Mouse (Mus musculus) kidney, embryonic 15.5 days (tissue): ENCODE data around the gene Trub1. TPM values are rescaled to one million over a fixed set of nuclear protein-coding genes. Genes with fewer than 3 reads are reported as not detected.

Source experiments
- ATAC-seq: fragments of 200-750 bp; cut with Nextera tagmentation; replicated peaks from 2 replicates; pipeline ENCODE4 v1.8.0; 2017; ENCODE audit warnings: moderate TSS enrichment; ENCODE audit not compliant: low FRiP score
- H3K27ac ChIP-seq: fragments of 300-500 bp; sonication (generic); 2 replicates; pipeline ENCODE4 v1.5.1; 2015; ENCODE audit warnings: mild to moderate bottlenecking, inconsistent platforms
- H3K27me3 ChIP-seq: fragments of 300-500 bp; sonication (generic); 2 replicates; pipeline ENCODE4 v1.6.1; 2015; ENCODE audit warnings: inconsistent platforms
- H3K36me3 ChIP-seq: fragments of 300-500 bp; sonication (generic); 2 replicates; pipeline ENCODE4 v1.6.1; 2015; ENCODE audit warnings: inconsistent platforms
- H3K4me1 ChIP-seq: fragments of 300-500 bp; sonication (generic); 2 replicates; pipeline ENCODE4 v1.6.1; 2015; ENCODE audit warnings: inconsistent platforms
- H3K4me2 ChIP-seq: fragments of 300-500 bp; sonication (generic); 2 replicates; pipeline ENCODE4 v1.6.1; 2015; ENCODE audit warnings: moderate library complexity, mild to moderate bottlenecking, inconsistent platforms
- H3K4me3 ChIP-seq: fragments of 300-500 bp; sonication (generic); replicated peaks from 2 replicates; pipeline ENCODE4 v1.5.1; 2015; ENCODE audit warnings: mild to moderate bottlenecking, inconsistent platforms
- H3K9ac ChIP-seq: fragments of 300-500 bp; sonication (generic); 2 replicates; pipeline ENCODE4 v1.6.1; 2015; ENCODE audit warnings: mild to moderate bottlenecking, inconsistent platforms
- H3K9me3 ChIP-seq: fragments of 300-500 bp; sonication (generic); replicated peaks from 2 replicates; pipeline ENCODE4 v1.6.1; 2016; ENCODE audit warnings: inconsistent platforms
- WGBS: fragments of 180-500 bp; shearing (Covaris S2); methylation state at CpG from one replicate; pipeline ENCODE4 v1.1.7; 2015; ENCODE audit warnings: mixed read lengths; 5-methylcytosine and 5-hydroxymethylcytosine counted together
- polyA plus RNA-seq: library from polyadenylated mRNA; unstranded; fragments of >200 nt; fragmentation: Nextera tagmentation; extraction: Ambion mirVana; gene quantifications from 2 replicates; pipeline ENCODE4 v1.2.1, GENCODE M21; 2015

Gene Trub1
- polyA plus RNA-seq, 1 experiment from 2014 or later: 28.2 TPM

GRCm38 (mm10) chr19:57505048-57505932, 52.6 kb downstream of the Trub1 start:
- Histone ChIP-seq H3K9me3 (no peaks in the 10 kb centered on the region), H3K9ac (no peak overlapping the region), H3K4me1 (peaks cover 36% of the 10 kb centered on the region), H3K4me3 (no peak overlapping the region), H3K27ac (no peak overlapping the region), H3K4me2 (no peak overlapping the region), H3K27me3 (no peaks in the 10 kb centered on the region), H3K36me3 (no peaks in the 10 kb centered on the region)
- ATAC-seq: no peak
- 82% methylated on average over 25 of the region's 25 CpGs for WGBS

- Histone ChIP-seq H3K36me3 (no peaks in the 10 kb centered on the region), H3K9me3 (no peaks in the 10 kb centered on the region), H3K4me1 (peaks cover 47% of the 10 kb centered on the region), H3K4me2 (no peak overlapping the region), H3K27ac (peak overlapping the region; percentile 45), H3K9ac (no peak overlapping the region), H3K4me3 (no peak overlapping the region), H3K27me3 (no peaks in the 10 kb centered on the region)
- no peak for ATAC-seq
- WGBS: 26% methylated on average over 5 of the region's 5 CpGs
These were observed 53.9 kb downstream of the Trub1 start for GRCm38 (mm10) chr19:57506591-57506990.

- Histone ChIP-seq H3K27me3 (no peaks in the 10 kb centered on the region), H3K4me1 (peaks cover 43% of the 10 kb centered on the region), H3K4me2 (no peak overlapping the region), H3K4me3 (no peak overlapping the region), H3K27ac (peak overlapping the region; percentile 37; the same call in 1 of the 2 replicates), H3K9ac (no peak overlapping the region), H3K9me3 (no peaks in the 10 kb centered on the region), H3K36me3 (no peaks in the 10 kb centered on the region)
- WGBS: 56% methylated on average over 11 of the region's 11 CpGs
- ATAC-seq: peak; percentile 66; the same call in 1 of the 2 replicates
These were observed 55.6 kb downstream of the Trub1 start for GRCm38 (mm10) chr19:57508261-57508788.

- peak overlapping the region; percentile 68 for H3K27ac ChIP-seq
- H3K9me3 ChIP-seq: no peaks in the 10 kb centered on the region
- peaks cover 40% of the 10 kb centered on the region for H3K4me1 ChIP-seq
- H3K4me3 ChIP-seq: no peak overlapping the region
- no peaks in the 10 kb centered on the region for H3K27me3 ChIP-seq
- H3K4me2 ChIP-seq: 0 out of 2 replicates have a peak overlapping the region, but pooled peaks have one; percentile 10
- ATAC-seq: peak; percentile 52; the same call in 1 of the 2 replicates
- no peaks in the 10 kb centered on the region for H3K36me3 ChIP-seq
- 48% methylated on average over 14 of the region's 14 CpGs for WGBS
- no peak overlapping the region for H3K9ac ChIP-seq
These were observed 57.1 kb downstream of the Trub1 start for GRCm38 (mm10) chr19:57509758-57510319.

GRCm38 (mm10) chr19:57510836-57511235, 58.1 kb downstream of the Trub1 start:
- no peak overlapping the region for H3K4me3 ChIP-seq
- no peak overlapping the region for H3K4me2 ChIP-seq
- peaks cover 37% of the 10 kb centered on the region for H3K4me1 ChIP-seq
- H3K27me3 ChIP-seq: no peaks in the 10 kb centered on the region
- no peak for ATAC-seq
- H3K27ac ChIP-seq: peak overlapping the region; percentile 68
- 86% methylated on average over 11 of the region's 11 CpGs for WGBS
- no peak overlapping the region for H3K9ac ChIP-seq
- H3K36me3 ChIP-seq: no peaks in the 10 kb centered on the region
- H3K9me3 ChIP-seq: no peaks in the 10 kb centered on the region

GRCm38 (mm10) chr19:57513123-57513522, 60.4 kb downstream of the Trub1 start:
- Histone ChIP-seq H3K9me3 (no peaks in the 10 kb centered on the region), H3K4me1 (peaks cover 25% of the 10 kb centered on the region), H3K4me3 (no peak overlapping the region), H3K4me2 (no peak overlapping the region), H3K27ac (no peak overlapping the region), H3K27me3 (no peaks in the 10 kb centered on the region), H3K36me3 (no peaks in the 10 kb centered on the region), H3K9ac (no peak overlapping the region)
- WGBS: 83% methylated on average over 9 of the region's 9 CpGs
- no peak for ATAC-seq

GRCm38 (mm10) chr19:57521721-57522120, 69.0 kb downstream of the Trub1 start:
- H3K27ac ChIP-seq: no peak overlapping the region
- no peak overlapping the region for H3K4me2 ChIP-seq
- no peak for ATAC-seq
- no peaks in the 10 kb centered on the region for H3K27me3 ChIP-seq
- no peaks in the 10 kb centered on the region for H3K36me3 ChIP-seq
- peaks cover 6% of the 10 kb centered on the region; the same call in 1 of the 2 replicates for H3K4me1 ChIP-seq
- H3K9ac ChIP-seq: no peak overlapping the region
- H3K9me3 ChIP-seq: no peaks in the 10 kb centered on the region
- H3K4me3 ChIP-seq: no peak overlapping the region

- Histone ChIP-seq H3K9ac (no peak overlapping the region), H3K4me2 (no peak overlapping the region), H3K27me3 (no peaks in the 10 kb centered on the region), H3K9me3 (no peaks in the 10 kb centered on the region), H3K4me1 (peaks cover 8% of the 10 kb centered on the region; the same call in 1 of the 2 replicates), H3K36me3 (no peaks in the 10 kb centered on the region), H3K4me3 (no peak overlapping the region), H3K27ac (no peak overlapping the region)
- ATAC-seq: no peak
- WGBS: 60% methylated on average over 17 of the region's 17 CpGs
These were observed 70.7 kb downstream of the Trub1 start for GRCm38 (mm10) chr19:57523363-57523762.

GRCm38 (mm10) chr19:57525693-57526092, 73.0 kb downstream of the Trub1 start:
- Histone ChIP-seq H3K4me3 (no peak overlapping the region), H3K36me3 (no peaks in the 10 kb centered on the region), H3K4me2 (no peak overlapping the region), H3K9ac (no peak overlapping the region), H3K4me1 (peaks cover 8% of the 10 kb centered on the region; the same call in 1 of the 2 replicates), H3K27ac (no peak overlapping the region), H3K9me3 (no peaks in the 10 kb centered on the region), H3K27me3 (no peaks in the 10 kb centered on the region)
- ATAC-seq: no peak
- WGBS: 81% methylated on average over 2 of the region's 2 CpGs

GRCm38 (mm10) chr19:57530212-57530611, 77.5 kb downstream of the Trub1 start:
- Histone ChIP-seq H3K4me1 (peaks cover 8% of the 10 kb centered on the region; the same call in 1 of the 2 replicates), H3K27ac (no peak overlapping the region), H3K27me3 (no peaks in the 10 kb centered on the region), H3K4me2 (no peak overlapping the region), H3K9ac (no peak overlapping the region), H3K4me3 (no peak overlapping the region), H3K36me3 (no peaks in the 10 kb centered on the region), H3K9me3 (no peaks in the 10 kb centered on the region)
- ATAC-seq: no peak
- 84% methylated on average over 4 of the region's 4 CpGs for WGBS

- Histone ChIP-seq H3K9ac (no peak overlapping the region), H3K27ac (no peak overlapping the region), H3K27me3 (no peaks in the 10 kb centered on the region), H3K4me2 (no peak overlapping the region), H3K9me3 (no peaks in the 10 kb centered on the region), H3K4me1 (no peaks in the 10 kb centered on the region), H3K36me3 (no peaks in the 10 kb centered on the region), H3K4me3 (no peak overlapping the region)
- 68% methylated on average over 7 of the region's 7 CpGs for WGBS
- no peak for ATAC-seq
These were observed 81.5 kb downstream of the Trub1 start for GRCm38 (mm10) chr19:57534262-57534661.

- WGBS: 55% methylated on average over 5 of the region's 5 CpGs
- H3K27ac ChIP-seq: no peak overlapping the region
- H3K36me3 ChIP-seq: no peaks in the 10 kb centered on the region
- H3K4me2 ChIP-seq: no peak overlapping the region
- no peak overlapping the region for H3K4me3 ChIP-seq
- no peaks in the 10 kb centered on the region for H3K27me3 ChIP-seq
- ATAC-seq: no peak
- H3K9ac ChIP-seq: no peak overlapping the region
- H3K4me1 ChIP-seq: no peaks in the 10 kb centered on the region
- H3K9me3 ChIP-seq: no peaks in the 10 kb centered on the region
These were observed 83.8 kb downstream of the Trub1 start for GRCm38 (mm10) chr19:57536512-57536911.
